In the genomic region with DNA sequence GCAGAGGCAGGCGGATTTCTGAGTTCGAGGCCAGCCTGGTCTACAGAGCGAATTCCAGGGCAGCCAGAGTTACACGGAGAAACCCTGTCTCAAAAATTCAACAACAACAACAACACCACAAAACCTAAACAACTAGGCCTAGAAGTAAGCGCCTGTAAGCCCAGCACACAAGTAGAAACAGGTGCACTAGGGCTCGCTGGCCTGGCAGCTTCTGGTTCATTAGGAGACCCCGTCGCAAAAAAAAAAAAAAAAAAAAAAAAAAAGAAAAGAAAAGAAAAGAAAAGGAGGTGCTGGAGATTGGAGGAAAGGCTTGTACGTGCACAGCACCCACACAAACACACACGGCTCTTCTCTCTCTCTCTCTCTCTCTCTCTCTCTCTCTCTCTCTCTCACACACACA, we compare ENCODE assay signal across 12 mouse cellular contexts.
"Had no signal": no experiment of that assay in that cellular context is flagged by ENCODE, and none has a peak within 500 bp of the region (broad histone marks: within the 10 kb centered on the region; RNA-seq: fewer than 3 reads in every experiment).

No protein-coding gene starts in this region.

- H3K27me3 ChIP-seq: limb, embryonic 15.5 days; liver, embryonic 12.5 days; megakaryocyte, embryonic 14.5 days; midbrain, embryonic 15.5 days; neural tube, embryonic 12.5 days had no signal

- H3K9ac ChIP-seq: limb, embryonic 15.5 days; liver, embryonic 12.5 days; lung, embryonic 14.5 days; midbrain, embryonic 15.5 days; neural tube, embryonic 12.5 days had no signal

- H3K9me3 ChIP-seq: limb, embryonic 15.5 days; liver, embryonic 12.5 days; megakaryocyte, embryonic 14.5 days; midbrain, embryonic 15.5 days; neural tube, embryonic 12.5 days had no signal

- H3K27ac ChIP-seq: kidney, postnatal 0 days; layer of hippocampus, adult 2 months; left cerebral cortex, adult 2 months; limb, embryonic 15.5 days; liver, embryonic 12.5 days; macrophage; midbrain, embryonic 15.5 days; neural tube, embryonic 12.5 days had no signal

- ATAC-seq: liver, embryonic 12.5 days; midbrain, embryonic 15.5 days had no signal

- H3K4me2 ChIP-seq: limb, embryonic 15.5 days; liver, embryonic 12.5 days; lung, embryonic 14.5 days; midbrain, embryonic 11.5 days; midbrain, embryonic 15.5 days; neural tube, embryonic 12.5 days had no signal

- H3K36me3 ChIP-seq: limb, embryonic 15.5 days; liver, embryonic 12.5 days; midbrain, embryonic 15.5 days; neural tube, embryonic 12.5 days had no signal

- H3K4me1 ChIP-seq: liver, embryonic 12.5 days; neural tube, embryonic 12.5 days had no signal

- DNase-seq: lung, embryonic 14.5 days; thymus, postnatal 36 days had no signal

- H3K4me3 ChIP-seq: layer of hippocampus, adult 2 months; left cerebral cortex, adult 2 months; limb, embryonic 15.5 days; liver, embryonic 12.5 days; megakaryocyte, embryonic 14.5 days; midbrain, embryonic 15.5 days; neural tube, embryonic 12.5 days had no signal
